Mouse (Mus musculus) stomach, postnatal 0 days (tissue): Measurements from ENCODE around the gene Serac1. TPM values are rescaled to one million over a fixed set of nuclear protein-coding genes. Genes with fewer than 3 reads are reported as not detected.
A peak's percentile ranks its signal among the peaks of the same experiment; 100 is the strongest.
"Not testable (repeated sequence)": the region's sequence is repeated elsewhere in the genome, so short reads cannot be mapped to it uniquely, and the experiment has no call there.

Experiments used
- ATAC-seq: fragments of 200-750 bp; cut with Nextera tagmentation; 2 replicates; pipeline ENCODE4 v1.8.0; 2017; ENCODE audit not compliant: low FRiP score, low TSS enrichment
- DNase-seq: peaks from one replicate; pipeline ENCODE4 v3.0.0-alpha.2; 2016; ENCODE audit warnings: low spot score
- H3K27ac ChIP-seq: fragments of 300-500 bp; sonication (generic); replicated peaks from 2 replicates; pipeline ENCODE4 v1.5.1; 2014; ENCODE audit warnings: mild to moderate bottlenecking, control low read depth
- H3K27me3 ChIP-seq: fragments of 300-500 bp; sonication (generic); 2 replicates; pipeline ENCODE4 v1.6.1; 2014; ENCODE audit warnings: low read length; ENCODE audit not compliant: control insufficient read depth, insufficient read depth
- H3K36me3 ChIP-seq: fragments of 300-500 bp; sonication (generic); 2 replicates; pipeline ENCODE4 v1.6.1; 2014; ENCODE audit warnings: low read length, mixed read lengths; ENCODE audit not compliant: control insufficient read depth, insufficient read depth
- H3K4me1 ChIP-seq: fragments of 300-500 bp; sonication (generic); replicated peaks from 2 replicates; pipeline ENCODE4 v1.6.1; 2014; ENCODE audit warnings: antibody characterized with exemption; ENCODE audit not compliant: control insufficient read depth, insufficient read depth
- H3K4me2 ChIP-seq: fragments of 300-500 bp; sonication (generic); replicated peaks from 2 replicates; pipeline ENCODE4 v1.6.1; 2014; ENCODE audit warnings: low read depth, mild to moderate bottlenecking, control low read depth, moderate library complexity
- H3K4me3 ChIP-seq: fragments of 300-500 bp; sonication (generic); 2 replicates; pipeline ENCODE4 v1.5.1; 2014; ENCODE audit warnings: low read depth, low read length, control low read depth
- H3K9ac ChIP-seq: fragments of 300-500 bp; sonication (generic); 2 replicates; pipeline ENCODE4 v1.6.1; 2014; ENCODE audit warnings: mild to moderate bottlenecking, low read length, control low read depth, mixed read lengths
- H3K9me3 ChIP-seq: fragments of 300-500 bp; sonication (generic); 2 replicates; pipeline ENCODE4 v1.6.1; 2016; ENCODE audit warnings: low read length; ENCODE audit not compliant: control insufficient read depth
- CTCF ChIP-seq: IDR thresholded peaks from 2 replicates; pipeline ENCODE4 v1.5.1; 2016; ENCODE audit warnings: antibody characterized with exemption, low read depth, mild to moderate bottlenecking, moderate library complexity
- EP300 ChIP-seq: optimal IDR thresholded peaks from 2 replicates; pipeline ENCODE3; 2016; ENCODE audit warnings: antibody characterized with exemption
- WGBS: fragments of 180-500 bp; shearing (Covaris S2); extraction: QIAGEN DNeasy Blood & Tissue Kit; methylation state at CpG from one replicate; pipeline ENCODE4 v1.1.7; 2014; 5-methylcytosine and 5-hydroxymethylcytosine counted together
- polyA plus RNA-seq: library from polyadenylated mRNA; unstranded; fragments of >200 nt; fragmentation: Nextera tagmentation; extraction: Ambion mirVana; gene quantifications from 2 replicates; pipeline ENCODE4 v1.2.1, GENCODE M21; 2015

The Serac1 gene
- polyA plus RNA-seq, 1 experiment from 2014 or later, result 1.4 TPM

GRCm38 (mm10) chr17:6035661-6036060 is 43.9 kb downstream of the Serac1 start:
- peaks cover 12% of the 10 kb centered on the region for H3K36me3 ChIP-seq
- TF ChIP-seq CTCF, result no peak
- TF ChIP-seq EP300, result no peak
- no peak overlapping the region for H3K4me3 ChIP-seq
- no peaks in the 10 kb centered on the region for H3K27me3 ChIP-seq
- H3K9ac ChIP-seq, result no peak overlapping the region
- H3K4me1 ChIP-seq, result no peaks in the 10 kb centered on the region
- no peak overlapping the region for H3K4me2 ChIP-seq
- ATAC-seq (no peak), DNase-seq (no peak)
- no peaks in the 10 kb centered on the region for H3K9me3 ChIP-seq
- 67% methylated on average over 8 of the region's 8 CpGs for WGBS
- no peak overlapping the region for H3K27ac ChIP-seq

GRCm38 (mm10) chr17:6025831-6026230 is 53.7 kb downstream of the Serac1 start:
- H3K36me3 ChIP-seq, result peaks cover 26% of the 10 kb centered on the region
- WGBS, result 84% methylated on average over 7 of the region's 7 CpGs

DNA sequence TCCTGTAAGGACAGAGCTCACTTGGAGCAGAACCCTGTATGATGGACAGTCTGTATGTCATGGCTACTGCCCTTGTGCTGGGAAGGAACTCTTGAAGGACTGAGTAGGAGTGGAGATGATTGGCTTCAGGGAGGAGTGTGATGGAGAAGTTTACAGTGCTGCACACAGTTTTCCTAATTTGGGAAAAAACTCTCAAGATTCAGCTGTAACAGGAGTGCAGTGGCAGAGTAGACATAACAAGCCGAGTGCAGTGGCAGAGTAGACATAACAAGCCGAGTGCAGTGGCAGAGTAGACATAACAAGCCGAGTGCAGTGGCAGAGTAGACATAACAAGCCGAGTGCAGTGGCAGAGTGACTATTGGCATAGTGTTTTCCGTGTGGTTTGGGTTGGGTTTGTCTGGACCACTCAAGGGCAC is 58.2 kb downstream of the Serac1 start:
- H3K27me3 ChIP-seq, H3K9ac ChIP-seq, H3K27ac ChIP-seq, H3K4me2 ChIP-seq, DNase-seq, H3K9me3 ChIP-seq, ATAC-seq, H3K36me3 ChIP-seq, H3K4me3 ChIP-seq, H3K4me1 ChIP-seq: not testable (repeated sequence)
- 52% methylated on average over 5 of the region's 5 CpGs for WGBS

More at GRCm38 (mm10) chr17:6025831-6026230, 53.7 kb downstream of the Serac1 start:
- no peak for ATAC-seq
- no peak overlapping the region for H3K27ac ChIP-seq
- H3K4me2 ChIP-seq, result no peak overlapping the region
- H3K9ac ChIP-seq, result no peak overlapping the region
- H3K4me1 ChIP-seq, result no peaks in the 10 kb centered on the region
- no peak for DNase-seq
- TF ChIP-seq EP300 (no peak), CTCF (no peak)
- no peak overlapping the region for H3K4me3 ChIP-seq
- no peaks in the 10 kb centered on the region for H3K9me3 ChIP-seq
- H3K27me3 ChIP-seq, result no peaks in the 10 kb centered on the region

GRCm38 (mm10) chr17:6020636-6021035 is 58.9 kb downstream of the Serac1 start:
- ATAC-seq (no peak; the same call in 1 of the 2 replicates), DNase-seq (peak; percentile 44)
- H3K4me1 ChIP-seq, result no peaks in the 10 kb centered on the region
- WGBS, result 56% methylated on average over 7 of the region's 7 CpGs
- H3K9ac ChIP-seq, result no peak overlapping the region
- H3K4me2 ChIP-seq, result no peak overlapping the region
- no peak overlapping the region for H3K4me3 ChIP-seq
- peaks cover 9% of the 10 kb centered on the region; the same call in 1 of the 2 replicates for H3K36me3 ChIP-seq
- H3K27me3 ChIP-seq, result no peaks in the 10 kb centered on the region
- H3K9me3 ChIP-seq, result no peaks in the 10 kb centered on the region
- TF ChIP-seq CTCF, result no peak
- TF ChIP-seq EP300, result no peak
- H3K27ac ChIP-seq, result 0 out of 2 replicates have a peak overlapping the region, but pooled peaks have one; percentile 18

DNA sequence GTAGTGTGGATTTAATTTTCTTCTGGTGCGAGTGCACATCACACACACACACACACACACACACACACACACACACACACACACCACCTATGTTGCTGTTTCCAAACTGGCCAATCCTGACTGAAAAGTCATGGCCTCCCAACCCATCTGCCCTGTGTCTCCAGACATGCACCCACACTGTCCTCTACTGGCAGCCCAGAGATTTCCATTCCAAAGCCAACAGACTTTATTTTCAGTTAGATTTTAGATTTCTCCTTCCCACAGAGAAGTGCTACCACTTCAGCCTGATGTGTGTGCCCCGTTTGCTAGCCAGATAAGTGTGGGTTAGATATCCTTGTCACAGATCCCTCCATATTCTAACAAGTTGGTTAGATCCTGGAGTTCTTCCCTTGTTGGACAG is 59.8 kb downstream of the Serac1 start:
- Histone ChIP-seq H3K27me3 (no peaks in the 10 kb centered on the region), H3K4me2 (no peak overlapping the region), H3K4me1 (no peaks in the 10 kb centered on the region), H3K27ac (no peak overlapping the region), H3K36me3 (peaks cover 4% of the 10 kb centered on the region; the same call in 1 of the 2 replicates), H3K9ac (no peak overlapping the region), H3K4me3 (no peak overlapping the region), H3K9me3 (no peaks in the 10 kb centered on the region)
- ATAC-seq (no peak; the same call in 1 of the 2 replicates), DNase-seq (peak; percentile 59)
- 60% methylated on average over 2 of the region's 2 CpGs for WGBS
- peak; percentile 95 for TF ChIP-seq CTCF
- no peak for TF ChIP-seq EP300

GRCm38 (mm10) chr17:6018348-6018747 is 61.2 kb downstream of the Serac1 start:
- Histone ChIP-seq H3K27me3 (no peaks in the 10 kb centered on the region), H3K4me2 (no peak overlapping the region), H3K36me3 (peaks cover 3% of the 10 kb centered on the region; the same call in 1 of the 2 replicates), H3K9ac (no peak overlapping the region), H3K4me3 (no peak overlapping the region), H3K9me3 (no peaks in the 10 kb centered on the region), H3K4me1 (no peaks in the 10 kb centered on the region), H3K27ac (peak overlapping the region; percentile 65; the same call in 1 of the 2 replicates)
- DNase-seq, result peak; percentile 56
- TF ChIP-seq CTCF, result no peak
- TF ChIP-seq EP300, result no peak
- 57% methylated on average over 4 of the region's 4 CpGs for WGBS
- ATAC-seq, result 0 out of 2 replicates have a peak, but pooled peaks have one; percentile 10
